Mouse (Mus musculus): Measurements from ENCODE around the gene Lrrc17. TPM values are rescaled to one million over a fixed set of nuclear protein-coding genes. Genes with fewer than 3 reads are reported as not detected.

The Lrrc17 gene
- polyA plus RNA-seq, 1 experiment, result not detected

- Histone ChIP-seq H3K36me3 (ENCODE audit: control insufficient read depth, insufficient read depth, low read length, poor library complexity, severe bottlenecking) (no peaks in the 10 kb centered on the region), H3K27me3 (ENCODE audit: control insufficient read depth, insufficient read depth, low read length, poor library complexity, severe bottlenecking) (no peaks in the 10 kb centered on the region), H3K9ac (ENCODE audit: low read depth, poor library complexity, severe bottlenecking) (no peak overlapping the region), H3K4me1 (ENCODE audit: control insufficient read depth, insufficient read depth, low read length) (no peaks in the 10 kb centered on the region), H3K4me3 (ENCODE audit: low read depth, low read length) (no peak overlapping the region), H3K9me3 (replicated peaks; ENCODE audit: control insufficient read depth, insufficient read depth, low read length, poor library complexity, severe bottlenecking) (no peaks in the 10 kb centered on the region), H3K27ac (ENCODE audit: insufficient read depth, low read length) (no peak overlapping the region)
- no peak for TF ChIP-seq EP300 (IDR thresholded peaks at IDR 0.05; ENCODE audit: insufficient read depth, low read depth, low read length)
- no peak for TF ChIP-seq POLR2A (IDR thresholded peaks at IDR 0.05; ENCODE audit: insufficient read depth, low read length)
- TF ChIP-seq CTCF (IDR thresholded peaks at IDR 0.05; ENCODE audit: low read depth, low read length), result no peak
These were observed 30.0 kb upstream of the Lrrc17 start for GRCm38 (mm10) chr5:21513363-21513762.

- Histone ChIP-seq H3K4me3 (ENCODE audit: low read depth, low read length) (no peak overlapping the region), H3K27me3 (ENCODE audit: control insufficient read depth, insufficient read depth, low read length, poor library complexity, severe bottlenecking) (no peaks in the 10 kb centered on the region), H3K27ac (ENCODE audit: insufficient read depth, low read length) (no peak overlapping the region), H3K9ac (ENCODE audit: low read depth, poor library complexity, severe bottlenecking) (no peak overlapping the region), H3K4me1 (ENCODE audit: control insufficient read depth, insufficient read depth, low read length) (no peaks in the 10 kb centered on the region), H3K36me3 (ENCODE audit: control insufficient read depth, insufficient read depth, low read length, poor library complexity, severe bottlenecking) (no peaks in the 10 kb centered on the region), H3K9me3 (replicated peaks; ENCODE audit: control insufficient read depth, insufficient read depth, low read length, poor library complexity, severe bottlenecking) (no peaks in the 10 kb centered on the region)
- TF ChIP-seq EP300 (IDR thresholded peaks at IDR 0.05; ENCODE audit: insufficient read depth, low read depth, low read length), result no peak
- no peak for TF ChIP-seq CTCF (IDR thresholded peaks at IDR 0.05; ENCODE audit: low read depth, low read length)
- TF ChIP-seq POLR2A (IDR thresholded peaks at IDR 0.05; ENCODE audit: insufficient read depth, low read length), result no peak
These were observed 25.8 kb upstream of the Lrrc17 start for GRCm38 (mm10) chr5:21517562-21517961.

- H3K27ac ChIP-seq (ENCODE audit: insufficient read depth, low read length), result no peak overlapping the region
- H3K4me1 ChIP-seq (ENCODE audit: control insufficient read depth, insufficient read depth, low read length), result no peaks in the 10 kb centered on the region
- H3K27me3 ChIP-seq (ENCODE audit: control insufficient read depth, insufficient read depth, low read length, poor library complexity, severe bottlenecking), result no peaks in the 10 kb centered on the region
- H3K4me3 ChIP-seq (ENCODE audit: low read depth, low read length), result no peak overlapping the region
- TF ChIP-seq EP300 (IDR thresholded peaks at IDR 0.05; ENCODE audit: insufficient read depth, low read depth, low read length), result no peak
- no peak for TF ChIP-seq CTCF (IDR thresholded peaks at IDR 0.05; ENCODE audit: low read depth, low read length)
- no peak for TF ChIP-seq POLR2A (IDR thresholded peaks at IDR 0.05; ENCODE audit: insufficient read depth, low read length)
- H3K36me3 ChIP-seq (ENCODE audit: control insufficient read depth, insufficient read depth, low read length, poor library complexity, severe bottlenecking), result no peaks in the 10 kb centered on the region
- no peaks in the 10 kb centered on the region for H3K9me3 ChIP-seq (replicated peaks; ENCODE audit: control insufficient read depth, insufficient read depth, low read length, poor library complexity, severe bottlenecking)
- H3K9ac ChIP-seq (ENCODE audit: low read depth, poor library complexity, severe bottlenecking), result no peak overlapping the region
These were observed 25.2 kb upstream of the Lrrc17 start for GRCm38 (mm10) chr5:21518207-21518606.

- TF ChIP-seq EP300 (IDR thresholded peaks at IDR 0.05; ENCODE audit: insufficient read depth, low read depth, low read length) (no peak), POLR2A (IDR thresholded peaks at IDR 0.05; ENCODE audit: insufficient read depth, low read length) (no peak), CTCF (IDR thresholded peaks at IDR 0.05; ENCODE audit: low read depth, low read length) (no peak)
- Histone ChIP-seq H3K4me3 (ENCODE audit: low read depth, low read length) (no peak overlapping the region), H3K4me1 (ENCODE audit: control insufficient read depth, insufficient read depth, low read length) (no peaks in the 10 kb centered on the region), H3K9me3 (replicated peaks; ENCODE audit: control insufficient read depth, insufficient read depth, low read length, poor library complexity, severe bottlenecking) (no peaks in the 10 kb centered on the region), H3K27ac (ENCODE audit: insufficient read depth, low read length) (no peak overlapping the region), H3K27me3 (ENCODE audit: control insufficient read depth, insufficient read depth, low read length, poor library complexity, severe bottlenecking) (no peaks in the 10 kb centered on the region), H3K9ac (ENCODE audit: low read depth, poor library complexity, severe bottlenecking) (no peak overlapping the region), H3K36me3 (ENCODE audit: control insufficient read depth, insufficient read depth, low read length, poor library complexity, severe bottlenecking) (no peaks in the 10 kb centered on the region)
These were observed 24.2 kb upstream of the Lrrc17 start for GRCm38 (mm10) chr5:21519166-21519565.

GRCm38 (mm10) chr5:21526835-21527485, 16.4 kb upstream of the Lrrc17 start:
- Histone ChIP-seq H3K9ac (ENCODE audit: low read depth, poor library complexity, severe bottlenecking) (no peak overlapping the region), H3K27ac (ENCODE audit: insufficient read depth, low read length) (no peak overlapping the region), H3K27me3 (ENCODE audit: control insufficient read depth, insufficient read depth, low read length, poor library complexity, severe bottlenecking) (no peaks in the 10 kb centered on the region), H3K36me3 (ENCODE audit: control insufficient read depth, insufficient read depth, low read length, poor library complexity, severe bottlenecking) (no peaks in the 10 kb centered on the region), H3K9me3 (replicated peaks; ENCODE audit: control insufficient read depth, insufficient read depth, low read length, poor library complexity, severe bottlenecking) (no peaks in the 10 kb centered on the region), H3K4me1 (ENCODE audit: control insufficient read depth, insufficient read depth, low read length) (no peaks in the 10 kb centered on the region), H3K4me3 (ENCODE audit: low read depth, low read length) (no peak overlapping the region)
- no peak for TF ChIP-seq POLR2A (IDR thresholded peaks at IDR 0.05; ENCODE audit: insufficient read depth, low read length)
- TF ChIP-seq CTCF (IDR thresholded peaks at IDR 0.05; ENCODE audit: low read depth, low read length), result no peak
- no peak for TF ChIP-seq EP300 (IDR thresholded peaks at IDR 0.05; ENCODE audit: insufficient read depth, low read depth, low read length)

GRCm38 (mm10) chr5:21527488-21527911, 15.9 kb upstream of the Lrrc17 start:
- no peaks in the 10 kb centered on the region for H3K36me3 ChIP-seq (ENCODE audit: control insufficient read depth, insufficient read depth, low read length, poor library complexity, severe bottlenecking)

More at GRCm38 (mm10) chr5:21527488-21527911, 15.9 kb upstream of the Lrrc17 start:
- TF ChIP-seq POLR2A (IDR thresholded peaks at IDR 0.05; ENCODE audit: insufficient read depth, low read length) (no peak), CTCF (IDR thresholded peaks at IDR 0.05; ENCODE audit: low read depth, low read length) (no peak), EP300 (IDR thresholded peaks at IDR 0.05; ENCODE audit: insufficient read depth, low read depth, low read length) (no peak)
- Histone ChIP-seq H3K9ac (ENCODE audit: low read depth, poor library complexity, severe bottlenecking) (no peak overlapping the region), H3K27me3 (ENCODE audit: control insufficient read depth, insufficient read depth, low read length, poor library complexity, severe bottlenecking) (no peaks in the 10 kb centered on the region), H3K4me3 (ENCODE audit: low read depth, low read length) (no peak overlapping the region), H3K9me3 (replicated peaks; ENCODE audit: control insufficient read depth, insufficient read depth, low read length, poor library complexity, severe bottlenecking) (no peaks in the 10 kb centered on the region), H3K27ac (ENCODE audit: insufficient read depth, low read length) (no peak overlapping the region), H3K4me1 (ENCODE audit: control insufficient read depth, insufficient read depth, low read length) (no peaks in the 10 kb centered on the region)
